Mouse (Mus musculus) liver, embryonic 12.5 days (tissue): ENCODE measurements around the gene Magi3. TPM values are rescaled to one million over a fixed set of nuclear protein-coding genes. Genes with fewer than 3 reads are reported as not detected.
A peak's percentile ranks its signal among the peaks of the same experiment; 100 is the strongest.

Experiments used
- ATAC-seq: fragments of 200-750 bp; cut with Nextera tagmentation; 2 replicates; pipeline ENCODE4 v1.8.0; 2017; ENCODE audit warnings: moderate number of reproducible peaks, mild to moderate bottlenecking, moderate library complexity
- H3K27ac ChIP-seq: fragments of 300-500 bp; sonication (generic); 2 replicates; pipeline ENCODE4 v1.5.1; 2016; ENCODE audit warnings: mild to moderate bottlenecking
- H3K27me3 ChIP-seq: fragments of 300-500 bp; sonication (generic); replicated peaks from 2 replicates; pipeline ENCODE4 v1.6.1; 2016; ENCODE audit warnings: mild to moderate bottlenecking, moderate library complexity
- H3K36me3 ChIP-seq: fragments of 300-500 bp; sonication (generic); 2 replicates; pipeline ENCODE4 v1.6.1; 2016; ENCODE audit warnings: mild to moderate bottlenecking, moderate library complexity
- H3K4me1 ChIP-seq: fragments of 300-500 bp; sonication (generic); 2 replicates; pipeline ENCODE4 v1.6.1; 2016
- H3K4me2 ChIP-seq: fragments of 300-500 bp; sonication (generic); 2 replicates; pipeline ENCODE4 v1.6.1; 2016; ENCODE audit warnings: mild to moderate bottlenecking, moderate library complexity
- H3K4me3 ChIP-seq: fragments of 300-500 bp; sonication (generic); 2 replicates; pipeline ENCODE4 v1.5.1; 2016; ENCODE audit warnings: mild to moderate bottlenecking, moderate library complexity
- H3K9ac ChIP-seq: fragments of 300-500 bp; sonication (generic); 2 replicates; pipeline ENCODE4 v1.6.1; 2016; ENCODE audit warnings: mild to moderate bottlenecking, moderate library complexity
- H3K9me3 ChIP-seq: fragments of 300-500 bp; sonication (generic); replicated peaks from 2 replicates; pipeline ENCODE4 v1.6.1; 2016; ENCODE audit warnings: mild to moderate bottlenecking, moderate library complexity
- WGBS: fragments of 180-500 bp; shearing (Covaris S2); methylation state at CpG from one replicate; pipeline ENCODE4 v1.1.7; 2016; ENCODE audit not compliant: insufficient replicate concordance; 5-methylcytosine and 5-hydroxymethylcytosine counted together
- polyA plus RNA-seq: library from polyadenylated mRNA; unstranded; fragments of >200 nt; fragmentation: Nextera tagmentation; extraction: Ambion mirVana; gene quantifications from 2 replicates; pipeline ENCODE4 v1.2.1, GENCODE M21; 2016

The Magi3 gene
- polyA plus RNA-seq, 1 experiment from 2014 or later, result 2.6 TPM

DNA sequence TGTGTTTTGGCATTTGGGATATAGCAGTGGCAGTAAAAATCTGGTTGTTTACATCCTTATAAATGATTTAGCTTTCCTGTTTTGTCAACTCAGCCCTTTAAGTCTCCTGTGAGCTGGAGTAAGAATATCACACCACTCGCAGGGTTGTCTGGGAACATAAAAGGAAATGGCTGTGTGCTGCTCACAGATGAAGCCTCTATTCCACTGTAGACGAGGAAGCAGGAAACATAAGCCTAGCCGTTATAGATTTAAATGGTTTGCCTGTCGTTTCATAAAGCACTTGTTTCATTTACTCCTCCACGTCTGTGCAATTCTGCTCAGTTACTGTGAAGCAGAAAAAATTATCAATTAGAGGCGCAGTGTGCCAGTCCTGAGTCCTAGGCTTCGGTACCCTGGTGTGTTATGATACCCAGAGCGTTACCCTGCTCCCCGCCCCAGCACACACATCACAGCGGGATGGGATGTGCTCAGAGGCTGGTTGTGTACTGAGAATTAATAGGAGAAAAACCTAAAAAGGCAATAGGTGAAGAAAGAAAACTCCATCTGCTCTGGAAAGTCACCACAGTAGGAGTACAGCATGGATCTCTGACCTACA is 17.8 kb upstream of the Magi3 start:
- Histone ChIP-seq H3K27me3 (no peaks in the 10 kb centered on the region), H3K4me3 (no peak overlapping the region), H3K4me1 (no peaks in the 10 kb centered on the region), H3K36me3 (no peaks in the 10 kb centered on the region), H3K27ac (no peak overlapping the region), H3K9ac (no peak overlapping the region), H3K4me2 (no peak overlapping the region), H3K9me3 (no peaks in the 10 kb centered on the region)
- no peak for ATAC-seq
- 58% methylated on average over 10 of the region's 10 CpGs for WGBS

DNA sequence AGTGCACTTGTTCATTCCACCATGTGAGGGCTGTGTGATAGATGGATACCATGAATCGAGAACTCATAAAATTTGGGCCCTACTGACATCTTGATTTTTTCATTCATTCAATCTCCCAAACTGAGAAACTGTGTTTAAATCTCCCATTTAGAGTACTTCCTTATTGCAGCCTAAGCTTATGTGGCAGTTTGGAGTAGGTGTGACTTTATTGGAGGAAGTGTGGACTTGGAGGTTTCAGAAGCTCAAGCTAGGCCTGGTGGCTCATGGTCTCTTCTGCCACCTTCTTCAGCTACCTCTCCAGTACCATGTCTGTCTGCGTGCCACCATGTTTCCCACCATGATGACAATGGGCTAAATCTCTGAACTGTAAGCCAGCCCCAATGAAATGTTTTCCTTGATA is 15.9 kb upstream of the Magi3 start:
- ATAC-seq, result no peak
- H3K4me3 ChIP-seq, result no peak overlapping the region
- 73% methylated on average over 2 of the region's 2 CpGs for whole genome bisulfite sequencing
- H3K27ac ChIP-seq, result no peak overlapping the region
- no peak overlapping the region for H3K4me2 ChIP-seq
- no peaks in the 10 kb centered on the region for H3K36me3 ChIP-seq
- no peaks in the 10 kb centered on the region for H3K9me3 ChIP-seq
- H3K27me3 ChIP-seq, result no peaks in the 10 kb centered on the region
- H3K9ac ChIP-seq, result no peak overlapping the region
- H3K4me1 ChIP-seq, result no peaks in the 10 kb centered on the region

DNA sequence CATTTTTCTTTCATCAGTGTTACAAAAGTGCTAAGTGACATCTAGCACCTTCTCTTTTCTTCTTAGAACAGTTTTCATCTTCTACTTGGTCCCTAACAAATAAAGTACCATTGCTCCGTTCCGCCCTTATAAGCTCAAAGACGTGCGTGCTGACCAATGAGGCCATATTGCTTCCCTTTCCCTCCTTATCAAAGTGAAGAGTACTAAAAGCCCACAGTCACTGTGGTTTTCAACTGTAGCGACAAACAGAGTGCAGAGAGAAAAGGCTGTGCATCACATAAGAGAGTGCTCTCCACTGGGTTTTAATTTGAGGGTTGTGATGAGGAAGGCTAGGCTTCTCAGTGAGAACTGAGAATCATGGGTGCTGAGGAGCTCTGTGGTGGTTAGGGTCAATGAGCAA is 14.9 kb upstream of the Magi3 start:
- ATAC-seq, result no peak
- no peak overlapping the region for H3K9ac ChIP-seq
- H3K27ac ChIP-seq, result no peak overlapping the region
- H3K9me3 ChIP-seq, result no peaks in the 10 kb centered on the region
- no peaks in the 10 kb centered on the region for H3K4me1 ChIP-seq
- 36% methylated on average over 5 of the region's 5 CpGs for WGBS
- no peaks in the 10 kb centered on the region for H3K27me3 ChIP-seq
- H3K36me3 ChIP-seq, result no peaks in the 10 kb centered on the region
- no peak overlapping the region for H3K4me3 ChIP-seq
- no peak overlapping the region for H3K4me2 ChIP-seq

DNA sequence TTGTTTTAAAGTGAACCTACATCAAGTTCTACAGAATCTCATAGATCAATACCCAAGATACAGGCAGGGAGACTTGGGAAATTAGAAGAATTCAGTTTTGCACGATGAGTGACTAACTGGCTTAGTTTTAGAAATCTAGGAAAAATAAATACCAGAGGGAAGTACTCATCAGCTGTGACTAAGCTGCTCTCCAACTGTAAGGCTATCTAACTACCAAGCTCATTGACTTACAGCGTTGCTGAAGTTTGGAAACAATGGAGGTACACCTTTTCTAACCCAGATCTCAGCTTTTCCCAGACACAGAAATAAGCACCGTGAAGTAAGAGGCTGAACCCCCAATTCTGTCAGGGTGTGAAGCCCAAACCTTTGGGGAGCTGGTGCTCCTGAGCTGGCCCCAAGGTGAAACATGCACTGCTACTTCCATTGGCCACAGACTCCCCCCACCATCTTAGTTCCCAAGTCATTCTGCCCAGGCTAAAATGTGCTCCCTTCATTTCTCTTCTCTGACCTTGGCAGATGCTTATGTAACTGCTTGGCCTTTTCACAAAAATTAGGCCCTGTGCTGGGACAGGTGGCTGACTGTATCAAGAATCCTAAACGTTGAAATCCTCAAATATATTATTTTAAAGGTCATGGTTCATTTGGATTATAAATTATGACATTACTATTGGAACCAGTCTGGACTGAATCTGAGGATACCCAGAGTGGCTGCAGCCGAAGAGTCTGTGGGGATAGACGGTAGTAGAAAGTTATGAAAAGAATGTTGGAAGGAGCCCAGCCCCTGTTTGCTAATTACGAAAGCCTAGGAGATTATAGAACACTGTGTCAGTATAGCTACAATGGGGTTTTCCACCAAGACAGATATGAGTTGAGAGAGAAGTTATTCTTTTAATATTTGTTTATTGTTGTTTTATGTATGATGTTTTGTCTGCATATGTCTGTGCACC is 13.5 kb upstream of the Magi3 start:
- Histone ChIP-seq H3K9ac (no peak overlapping the region), H3K27ac (no peak overlapping the region), H3K27me3 (no peaks in the 10 kb centered on the region), H3K4me3 (no peak overlapping the region), H3K9me3 (no peaks in the 10 kb centered on the region), H3K4me1 (no peaks in the 10 kb centered on the region), H3K4me2 (no peak overlapping the region), H3K36me3 (no peaks in the 10 kb centered on the region)
- 62% methylated on average over 7 of the region's 7 CpGs for WGBS
- ATAC-seq, result no peak

DNA sequence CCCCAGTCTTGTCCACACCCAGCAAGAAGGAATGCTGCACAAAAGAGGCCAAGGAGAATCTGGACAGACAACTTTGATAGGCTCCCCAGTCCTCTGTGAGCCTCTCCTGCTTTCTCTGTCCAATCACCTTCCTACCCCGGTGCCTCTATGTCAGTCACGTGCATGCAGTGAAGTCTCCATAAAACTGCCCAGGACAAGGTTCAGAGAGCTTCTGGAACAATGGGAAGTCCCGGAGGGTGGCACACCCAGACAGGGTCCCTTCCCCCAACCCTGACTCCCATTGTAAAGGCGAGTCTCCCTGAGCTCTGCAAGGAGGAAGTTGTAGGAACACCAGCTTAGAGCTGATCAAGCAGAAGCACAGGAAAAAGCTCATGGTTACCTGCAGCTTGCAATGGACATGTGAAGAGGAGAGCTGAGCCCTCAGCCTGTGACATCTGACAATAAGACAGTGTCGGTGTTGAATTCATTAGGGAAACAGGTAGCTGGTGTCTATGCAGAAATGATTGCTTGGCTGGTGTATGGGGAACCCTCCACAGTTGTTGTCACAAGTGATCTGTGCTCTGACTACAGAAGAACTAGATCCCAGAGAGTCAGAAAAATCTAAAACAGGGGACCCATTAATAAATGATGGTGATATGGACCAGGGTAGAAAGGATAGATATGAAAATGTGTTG is 7.4 kb upstream of the Magi3 start:
- no peaks in the 10 kb centered on the region for H3K9me3 ChIP-seq
- WGBS, result 20% methylated on average over 5 of the region's 5 CpGs
- no peak overlapping the region for H3K9ac ChIP-seq
- no peaks in the 10 kb centered on the region for H3K36me3 ChIP-seq
- H3K27ac ChIP-seq, result no peak overlapping the region
- no peaks in the 10 kb centered on the region for H3K27me3 ChIP-seq
- H3K4me3 ChIP-seq, result no peak overlapping the region
- no peak for ATAC-seq
- no peaks in the 10 kb centered on the region for H3K4me1 ChIP-seq
- H3K4me2 ChIP-seq, result no peak overlapping the region

DNA sequence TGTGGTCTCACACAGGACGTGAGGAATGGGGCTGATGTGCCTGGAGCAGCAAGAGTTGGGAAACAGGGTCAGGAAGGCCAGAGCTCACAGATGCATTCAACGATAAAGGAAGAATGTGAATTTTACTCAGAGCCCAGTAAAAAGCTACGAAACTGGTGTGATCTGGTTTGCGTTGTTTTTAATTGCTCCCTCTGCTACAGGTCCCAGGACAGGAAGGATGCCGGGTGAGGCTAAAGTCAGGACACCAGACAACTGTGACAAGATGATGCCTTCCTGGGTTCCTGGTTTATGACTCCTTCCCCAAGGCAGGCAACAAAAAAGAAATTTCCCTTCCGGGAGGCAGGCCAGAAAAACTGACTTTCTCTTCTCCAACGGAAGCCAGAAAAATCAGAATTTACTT is 6.6 kb upstream of the Magi3 start:
- H3K4me3 ChIP-seq, result no peak overlapping the region
- no peak overlapping the region for H3K4me2 ChIP-seq
- WGBS, result 27% methylated on average over 7 of the region's 7 CpGs
- H3K27ac ChIP-seq, result no peak overlapping the region
- H3K9me3 ChIP-seq, result no peaks in the 10 kb centered on the region
- H3K27me3 ChIP-seq, result no peaks in the 10 kb centered on the region
- no peaks in the 10 kb centered on the region for H3K36me3 ChIP-seq
- H3K4me1 ChIP-seq, result peaks cover 1% of the 10 kb centered on the region
- H3K9ac ChIP-seq, result no peak overlapping the region
- no peak for ATAC-seq

DNA sequence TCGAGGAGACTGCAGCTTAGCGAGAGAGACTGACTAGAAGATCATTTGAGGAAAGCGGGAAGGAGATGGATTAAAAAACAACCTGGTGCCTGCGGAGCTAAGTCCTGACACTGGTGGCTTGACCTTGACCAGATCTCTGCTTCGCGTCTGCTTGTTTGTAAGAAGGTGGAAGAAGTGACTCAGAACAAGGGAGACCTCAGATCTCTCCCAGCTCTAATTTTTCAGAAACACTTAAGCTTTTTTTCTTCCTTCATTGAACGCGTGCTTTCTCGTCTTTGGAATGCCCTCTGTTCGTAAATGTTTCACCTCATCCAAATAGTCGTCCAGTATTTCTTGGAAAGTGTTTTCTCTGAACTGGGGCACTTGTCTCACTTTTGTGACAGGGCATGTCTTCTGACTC is 982 bp upstream of the Magi3 start:
- no peaks in the 10 kb centered on the region for H3K9me3 ChIP-seq
- H3K27me3 ChIP-seq, result peaks cover 17% of the 10 kb centered on the region; the same call in 1 of the 2 replicates
- WGBS, result 9% methylated on average over 11 of the region's 11 CpGs
- ATAC-seq, result no peak
- H3K9ac ChIP-seq, result peak overlapping the region; percentile 79
- H3K36me3 ChIP-seq, result no peaks in the 10 kb centered on the region
- H3K4me1 ChIP-seq, result peaks cover 28% of the 10 kb centered on the region
- peak overlapping the region; percentile 98 for H3K4me2 ChIP-seq
- peak overlapping the region; percentile 46 for H3K27ac ChIP-seq
- H3K4me3 ChIP-seq, result peak overlapping the region; percentile 74

DNA sequence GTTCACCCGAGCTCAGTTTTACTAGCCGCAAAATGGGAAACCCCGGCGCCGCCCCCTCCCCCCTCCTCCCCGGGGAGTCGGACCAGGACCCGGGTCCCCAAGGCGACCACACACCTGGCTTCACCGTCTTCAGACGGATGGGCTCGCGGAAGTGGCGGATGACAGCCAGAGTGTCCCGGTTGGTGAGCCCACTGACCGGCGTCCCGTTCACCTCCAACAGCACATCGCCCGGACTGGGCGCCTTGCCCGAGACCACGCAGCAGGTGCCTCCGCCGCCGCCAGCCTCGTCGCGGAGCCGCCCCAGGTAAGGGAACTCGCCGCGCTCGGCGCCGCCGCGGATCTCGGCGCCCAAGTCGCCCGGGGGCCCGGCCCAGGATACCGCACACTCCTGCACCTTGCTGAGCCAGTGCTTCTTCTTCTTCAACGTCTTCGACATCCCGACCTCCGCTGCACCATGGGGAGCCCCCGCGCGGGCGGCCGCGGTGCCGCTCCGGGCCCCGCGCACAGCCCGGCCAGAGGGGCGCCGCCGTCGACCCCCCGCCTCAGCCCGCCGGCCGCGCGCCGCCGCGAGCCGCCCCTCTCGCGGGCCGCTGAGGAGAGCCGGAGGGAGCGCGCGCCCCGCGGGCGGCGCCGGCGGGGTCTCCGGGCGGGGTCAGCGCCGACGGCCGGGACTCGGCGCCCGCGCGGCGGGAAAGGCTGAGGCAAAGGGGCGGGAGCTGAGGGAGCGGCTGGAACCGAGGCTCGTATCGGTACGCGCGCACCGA is 461 bp downstream of the Magi3 start:
- ATAC-seq, result peak; percentile 3; the same call in 1 of the 2 replicates
- Histone ChIP-seq H3K4me3 (peak overlapping the region; percentile 74), H3K36me3 (no peaks in the 10 kb centered on the region), H3K9ac (peak overlapping the region; percentile 79), H3K4me2 (peak overlapping the region; percentile 98), H3K27me3 (peaks cover 17% of the 10 kb centered on the region; the same call in 1 of the 2 replicates), H3K27ac (peak overlapping the region; percentile 89), H3K4me1 (peaks cover 28% of the 10 kb centered on the region), H3K9me3 (no peaks in the 10 kb centered on the region)
- WGBS, result under 1% methylated on average over 71 of the region's 107 CpGs

DNA sequence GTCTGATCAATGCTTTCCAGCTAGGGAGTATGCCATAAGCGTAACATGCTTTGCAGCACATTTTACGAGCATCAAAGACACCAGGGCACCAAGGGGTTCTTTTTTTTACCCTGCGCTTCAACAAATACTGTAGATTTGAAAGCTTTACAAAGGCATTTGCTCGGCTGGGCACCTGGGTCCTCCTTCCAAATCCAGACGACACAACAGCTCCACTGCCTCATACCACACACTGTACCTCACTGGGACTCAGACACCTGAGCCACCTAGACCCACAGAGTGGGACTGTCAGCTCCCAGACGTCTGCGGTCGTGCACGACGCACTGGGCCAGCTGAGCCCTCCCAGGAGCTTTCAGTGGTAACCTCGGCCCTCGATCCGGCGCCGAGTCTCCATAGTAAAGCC is 1.2 kb downstream of the Magi3 start:
- H3K4me1 ChIP-seq, result peaks cover 32% of the 10 kb centered on the region
- WGBS, result 3% methylated on average over 15 of the region's 15 CpGs
- H3K4me2 ChIP-seq, result peak overlapping the region; percentile 98
- ATAC-seq, result no peak
- H3K4me3 ChIP-seq, result peak overlapping the region; percentile 74
- H3K9me3 ChIP-seq, result no peaks in the 10 kb centered on the region
- H3K36me3 ChIP-seq, result no peaks in the 10 kb centered on the region
- no peak overlapping the region for H3K27ac ChIP-seq
- peak overlapping the region; percentile 79 for H3K9ac ChIP-seq
- peaks cover 17% of the 10 kb centered on the region; the same call in 1 of the 2 replicates for H3K27me3 ChIP-seq

DNA sequence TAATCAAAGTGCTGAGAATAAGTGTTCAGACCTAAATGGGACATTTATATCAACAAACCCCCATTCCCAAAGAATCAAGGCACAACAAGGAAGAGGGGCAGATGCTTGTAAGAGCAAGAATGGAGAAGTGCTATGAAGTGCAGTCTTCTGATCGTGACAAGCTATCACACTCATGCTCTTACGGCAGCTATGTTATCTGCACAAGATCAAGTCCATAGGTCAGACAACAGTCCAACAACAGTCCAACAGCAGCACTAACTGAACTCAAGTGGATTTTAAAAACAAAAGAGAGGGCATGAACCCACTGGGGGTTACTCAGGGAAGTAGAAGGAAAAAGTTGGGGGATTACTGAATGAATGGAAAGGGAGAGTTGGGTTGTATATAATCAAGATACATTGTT is 30.4 kb downstream of the Magi3 start:
- no peaks in the 10 kb centered on the region for H3K4me1 ChIP-seq
- no peak overlapping the region for H3K9ac ChIP-seq
- no peak overlapping the region for H3K4me2 ChIP-seq
- no peak overlapping the region for H3K27ac ChIP-seq
- no peak overlapping the region for H3K4me3 ChIP-seq
- no peaks in the 10 kb centered on the region for H3K36me3 ChIP-seq
- H3K27me3 ChIP-seq, result no peaks in the 10 kb centered on the region
- 52% methylated on average over 2 of the region's 2 CpGs for WGBS
- ATAC-seq, result no peak
- no peaks in the 10 kb centered on the region for H3K9me3 ChIP-seq

DNA sequence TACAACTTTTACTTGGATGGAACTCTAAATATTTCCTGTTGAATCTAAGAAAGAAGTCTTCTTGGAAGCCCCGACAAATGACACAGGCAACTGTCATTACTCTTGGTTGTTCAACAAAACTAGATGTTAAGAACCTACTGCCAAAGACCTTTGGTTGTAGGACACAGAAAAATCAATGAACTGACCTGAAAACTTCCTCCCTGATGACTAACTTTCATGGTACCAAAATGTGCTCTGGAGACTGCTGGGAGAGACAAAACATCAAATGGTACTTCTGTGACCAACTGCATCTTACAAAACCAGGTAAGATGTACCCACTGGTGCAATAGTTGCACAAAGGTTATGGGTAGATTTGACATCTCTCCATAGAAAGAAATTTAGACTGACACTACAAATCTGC is 30.9 kb downstream of the Magi3 start:
- Histone ChIP-seq H3K27me3 (no peaks in the 10 kb centered on the region), H3K4me3 (no peak overlapping the region), H3K36me3 (no peaks in the 10 kb centered on the region), H3K4me2 (no peak overlapping the region), H3K9ac (no peak overlapping the region), H3K9me3 (no peaks in the 10 kb centered on the region), H3K27ac (0 out of 2 replicates have a peak overlapping the region, but pooled peaks have one; percentile 3), H3K4me1 (no peaks in the 10 kb centered on the region)
- ATAC-seq, result no peak
- whole genome bisulfite sequencing, result 66% methylated on average over 1 of the region's 1 CpGs
